8 mouse cellular contexts compared by ENCODE assay signal in genomic region chr4:10875407-10875806, GRCm38 (mm10). TPM values are rescaled to one million over a fixed set of nuclear protein-coding genes. Genes with fewer than 3 reads are reported as not detected.
DNase-seq lines count a peak whose midpoint lies in the region; ATAC-seq lines count a peak whose summit lies in the region.

No protein-coding gene starts in this region.

- H3K27me3 ChIP-seq in heart, embryonic 14.5 days (ENCODE audit: control insufficient read depth, insufficient read depth, low read length) = no peaks in the 10 kb centered on the region
- H3K27me3 ChIP-seq in midbrain, embryonic 10.5 days (ENCODE audit: low read depth, poor library complexity, severe bottlenecking) = no peaks in the 10 kb centered on the region

- 0 out of 2 replicates have a peak, but pooled peaks cover 5% of the 10 kb centered on the region for H3K36me3 ChIP-seq in heart, embryonic 14.5 days (ENCODE audit: control insufficient read depth, insufficient read depth, low read length)
- H3K36me3 ChIP-seq in midbrain, embryonic 10.5 days = peaks cover 24% of the 10 kb centered on the region

- peak overlapping the region; percentile 11 to 98; a peak in 2 of 4 replicates for H3K27ac ChIP-seq in heart, embryonic 14.5 days (replicated peaks in 1 of 2; ENCODE audit: control insufficient read depth in 1 of 2, insufficient read depth in 1 of 2, low read depth in 2 of 2, low read length in 2 of 2)
- peak overlapping the region; percentile 97 for H3K27ac ChIP-seq in midbrain, embryonic 10.5 days (replicated peaks)

- no peaks in the 10 kb centered on the region for H3K9me3 ChIP-seq in heart, embryonic 14.5 days (ENCODE audit: control insufficient read depth, low read length)
- no peaks in the 10 kb centered on the region for H3K9me3 ChIP-seq in midbrain, embryonic 10.5 days (replicated peaks)

- H3K4me3 ChIP-seq in heart, embryonic 14.5 days (ENCODE audit: control insufficient read depth in 1 of 2, insufficient read depth in 1 of 2, low read depth in 1 of 2, low read length in 2 of 2) = peak overlapping the region; percentile 90 to 91; a peak in 3 of 4 replicates
- peak overlapping the region; percentile 72 for H3K4me3 ChIP-seq in midbrain, embryonic 10.5 days

- H3K9ac ChIP-seq in heart, embryonic 14.5 days (ENCODE audit: low read length) = peak overlapping the region; percentile 90

- DNase-seq in adrenal gland, adult (ENCODE audit: inconsistent age in 2 of 2, low spot score in 1 of 2) = peak; percentile 59 to 82
- DNase-seq in adrenal gland, postnatal 4 days (ENCODE audit: low spot score in 2 of 2) = no peak
- peak; percentile 31 for DNase-seq in A20 (ENCODE audit: low read depth, low spot score)
- peak; percentile 40 for DNase-seq in cerebellum, adult 9-11 months
- DNase-seq in kidney, postnatal 4 days = peak; percentile 24 to 49
- peak; percentile 28 for DNase-seq in midbrain, embryonic 10.5 days (ENCODE audit: low spot score)
- no peak for DNase-seq in ovary, postnatal 36 days (ENCODE audit: low spot score)

- peaks cover 2 to 6% of the 10 kb centered on the region in 2 experiments; a peak in 3 of 4 replicates for H3K4me1 ChIP-seq in heart, embryonic 14.5 days (ENCODE audit: control insufficient read depth in 2 of 2, insufficient read depth in 2 of 2, low read length in 2 of 2)
- H3K4me1 ChIP-seq in midbrain, embryonic 10.5 days = peaks cover 17% of the 10 kb centered on the region

- H3K4me2 ChIP-seq in heart, embryonic 14.5 days (ENCODE audit: low read length) = peak overlapping the region; percentile 68

- no peak for ATAC-seq in heart, embryonic 14.5 days (ENCODE audit: insufficient number of reproducible peaks, insufficient read depth, low FRiP score, low read depth)

RNA-seq across cellular contexts. Expression of gene 2610301B20Rik, which starts 1.1 kb away (rescaled TPM):
- total RNA-seq in adrenal gland, postnatal 4 days (2021) = 10 to 100 TPM; 21.5 to 24.5 TPM
- 24.6 and 24.7 TPM in 2 replicates for polyA plus RNA-seq in heart, embryonic 14.5 days (2014; fragmentation: Nextera tagmentation; extraction: Ambion mirVana)
- 52.1 and 52.3 TPM in 2 replicates for polyA plus RNA-seq in midbrain, embryonic 10.5 days (2016; fragmentation: Nextera tagmentation; extraction: Ambion mirVana)

Comparison
In these comparisons a context has a peak if more than half of its experiments do, and no peak if none do; other contexts are left out.
1. DNase-seq: peak in adrenal gland, adult (2 of 2), A20 (single experiment), cerebellum, adult 9-11 months (single experiment), kidney, postnatal 4 days (2 of 2) and midbrain, embryonic 10.5 days (single experiment); none in adrenal gland, postnatal 4 days (0 of 2) and ovary, postnatal 36 days (single experiment).